Mouse (Mus musculus) spleen, adult 2 months (tissue): ENCODE data around the gene Inpp1.

Source experiments
- CTCF ChIP-seq: fragments of 200-500 bp; IDR thresholded peaks from 2 replicates; pipeline ENCODE4 v1.5.1; 2011; ENCODE audit warnings: mild to moderate bottlenecking, inconsistent platforms; ENCODE audit not compliant: insufficient read depth, insufficient read length, insufficient replicate concordance; ENCODE audit errors: extremely low read depth
- POLR2A ChIP-seq: fragments of 200-500 bp; IDR thresholded peaks from 2 replicates; pipeline ENCODE4 v1.6.1; 2011; ENCODE audit warnings: low read depth, low read length, inconsistent platforms

- TF ChIP-seq POLR2A (no peak), CTCF (no peak)
Observed at GRCm38 (mm10) chr1:52816232-52816891, 1.1 kb downstream of the Inpp1 start.
